Mouse (Mus musculus) cerebellum, adult 2 months (tissue): ENCODE measurements around the gene Etv2. TPM values are rescaled to one million over a fixed set of nuclear protein-coding genes. Genes with fewer than 3 reads are reported as not detected.

Experiments
- DNase-seq, 2 experiments: peaks; one replicate each; pipeline ENCODE4 v3.0.0; 2021
- H3K27ac ChIP-seq: fragments of 200-500 bp; 2 replicates; pipeline ENCODE4 v1.5.1; 2012; ENCODE audit warnings: low read length, control low read depth, inconsistent platforms; ENCODE audit not compliant: insufficient read depth
- H3K27me3 ChIP-seq: fragments of 200-500 bp; 2 replicates; pipeline ENCODE4 v1.6.1; 2012; ENCODE audit warnings: inconsistent platforms, mild to moderate bottlenecking, low read length, moderate library complexity; ENCODE audit not compliant: control insufficient read depth, insufficient read depth
- H3K4me1 ChIP-seq: fragments of 200-500 bp; 2 replicates; pipeline ENCODE4 v1.6.1; 2011; ENCODE audit warnings: low read length; ENCODE audit not compliant: control insufficient read depth, insufficient read depth
- H3K4me3 ChIP-seq: fragments of 200-500 bp; replicated peaks from 2 replicates; pipeline ENCODE3; 2011; ENCODE audit warnings: mild to moderate bottlenecking, low read depth, low read length, control low read depth; ENCODE audit not compliant: insufficient read depth
- CTCF ChIP-seq: fragments of 200-500 bp; IDR thresholded peaks from 2 replicates; pipeline ENCODE4 v1.5.1; 2011; ENCODE audit warnings: low read depth, mild to moderate bottlenecking, control low read depth, low read length, moderate library complexity, borderline replicate concordance; ENCODE audit not compliant: insufficient read depth
- POLR2A ChIP-seq: fragments of 200-500 bp; IDR thresholded peaks from 2 replicates; pipeline ENCODE4 v1.6.1; 2011; ENCODE audit warnings: low read length, control low read depth, borderline replicate concordance; ENCODE audit not compliant: insufficient read depth
- WGBS: fragments of 180-500 bp; shearing (Covaris S2); methylation state at CpG from one replicate; pipeline ENCODE4 v1.1.7; 2018; 5-methylcytosine and 5-hydroxymethylcytosine counted together
- polyA plus RNA-seq: library from polyadenylated mRNA; depleted of rRNA; stranded (reverse); fragments of >200 nt; gene quantifications from 2 replicates; pipeline ENCODE4 v1.2.3, GENCODE M21; 2012

Gene Etv2
- polyA plus RNA-seq, 1 experiment, result not detected

GRCm38 (mm10) chr7:30598786-30599185, 36.9 kb downstream of the Etv2 start, which contains the start of gene Zbtb32:
TSS of gene Zbtb32 (minus strand) at chr7:30598909.
- no peak for TF ChIP-seq CTCF
- TF ChIP-seq POLR2A, result no peak
- Histone ChIP-seq H3K27me3 (no peaks in the 10 kb centered on the region), H3K27ac (no peak within 1 kb of the TSS), H3K4me3 (peak within 1 kb of the TSS; percentile 15), H3K4me1 (peaks cover 6% of the 10 kb centered on the region)
- DNase-seq, result no peak
- 93% methylated on average over 12 of the region's 12 CpGs for WGBS

GRCm38 (mm10) chr7:30596811-30597210, 38.8 kb downstream of the Etv2 start:
- no peaks in the 10 kb centered on the region for H3K27me3 ChIP-seq
- 59% methylated on average over 5 of the region's 5 CpGs for WGBS
- no peak overlapping the region for H3K4me3 ChIP-seq
- H3K4me1 ChIP-seq, result peaks cover 6% of the 10 kb centered on the region
- no peak for DNase-seq
- TF ChIP-seq CTCF, result no peak
- no peak for TF ChIP-seq POLR2A
- no peak overlapping the region for H3K27ac ChIP-seq

GRCm38 (mm10) chr7:30596093-30596492, 39.6 kb downstream of the Etv2 start:
- Histone ChIP-seq H3K27me3 (no peaks in the 10 kb centered on the region), H3K4me1 (peaks cover 6% of the 10 kb centered on the region), H3K27ac (no peak overlapping the region), H3K4me3 (no peak overlapping the region)
- no peak for DNase-seq
- TF ChIP-seq CTCF (no peak), POLR2A (no peak)
- 84% methylated on average over 5 of the region's 5 CpGs for WGBS

DNA sequence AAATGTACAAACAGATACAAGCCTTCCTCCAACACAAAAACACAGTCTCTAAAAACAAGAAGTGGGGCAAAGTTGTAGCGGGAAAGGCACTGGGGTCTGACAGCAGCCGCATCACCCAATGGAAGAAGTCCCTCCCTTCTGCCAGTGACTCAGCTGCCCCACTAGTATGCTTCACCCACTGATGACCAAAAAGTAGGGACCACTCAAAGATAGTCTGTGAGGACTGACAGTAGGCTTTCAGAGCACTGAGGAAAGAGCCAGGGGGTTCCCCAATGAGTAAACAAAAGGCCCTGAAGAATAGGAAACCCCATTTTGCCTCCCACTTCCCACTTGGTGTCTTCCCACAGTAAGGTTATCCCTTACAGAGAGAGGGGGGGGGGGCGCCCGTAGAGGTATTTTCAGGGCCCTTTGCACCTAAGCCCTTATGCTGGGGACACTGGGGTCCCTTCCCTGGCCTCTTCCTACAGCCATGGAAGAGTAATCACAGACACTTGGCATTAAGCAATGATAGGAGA, 41.1 kb downstream of the Etv2 start:
- no peak for DNase-seq
- no peak for TF ChIP-seq CTCF
- TF ChIP-seq POLR2A, result no peak
- H3K4me3 ChIP-seq, result no peak overlapping the region
- H3K27me3 ChIP-seq, result no peaks in the 10 kb centered on the region
- 58% methylated on average over 4 of the region's 4 CpGs for WGBS
- H3K4me1 ChIP-seq, result no peaks in the 10 kb centered on the region
- H3K27ac ChIP-seq, result no peak overlapping the region

DNA sequence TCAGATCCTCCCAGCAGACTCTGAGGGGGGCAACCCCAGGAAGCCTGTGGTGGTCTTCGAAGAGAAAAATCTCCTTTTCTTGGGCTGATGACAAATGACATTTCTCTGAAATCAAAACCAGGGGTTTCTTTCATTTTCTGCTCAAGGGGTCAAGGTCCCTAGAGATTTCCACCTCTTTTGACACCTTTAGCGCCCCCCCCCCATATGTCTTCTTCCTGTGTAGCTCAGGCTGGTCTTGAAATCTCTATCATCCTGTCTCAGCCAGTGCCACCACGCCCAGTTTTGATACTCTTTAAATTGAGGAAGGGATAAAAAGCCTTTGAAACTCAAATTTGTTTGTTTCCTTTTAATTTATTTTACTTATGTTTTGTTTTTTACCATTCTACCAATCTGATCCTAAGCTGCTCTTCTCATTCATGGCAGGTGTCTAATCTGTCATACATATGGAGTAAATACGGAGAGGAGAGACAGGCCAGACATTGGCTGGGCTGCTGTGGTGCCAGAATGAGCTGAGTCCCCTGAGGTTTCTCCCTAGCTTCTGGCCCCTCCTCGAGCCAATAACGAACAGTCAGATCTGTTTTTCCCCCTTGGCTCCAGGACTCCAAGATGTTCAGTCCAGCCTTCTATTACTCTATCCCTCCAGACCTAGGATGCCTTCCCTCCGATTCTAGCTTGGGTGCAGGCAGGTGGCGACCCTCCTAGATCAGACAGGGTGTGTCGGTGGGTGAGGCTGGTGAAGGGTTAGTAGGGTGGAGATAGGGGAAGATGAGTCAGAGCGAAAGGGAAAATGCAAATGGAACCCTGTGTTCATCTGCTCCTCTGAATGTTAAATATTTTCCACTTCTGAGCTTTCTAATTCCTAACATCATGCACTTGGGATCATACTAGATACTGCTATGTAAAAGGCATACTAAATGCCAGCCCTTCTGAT, 41.8 kb downstream of the Etv2 start:
- no peak for TF ChIP-seq POLR2A
- no peak for TF ChIP-seq CTCF
- Histone ChIP-seq H3K4me3 (no peak overlapping the region), H3K27me3 (no peaks in the 10 kb centered on the region), H3K4me1 (no peaks in the 10 kb centered on the region), H3K27ac (no peak overlapping the region)
- no peak for DNase-seq
- WGBS, result 52% methylated on average over 10 of the region's 10 CpGs

DNA sequence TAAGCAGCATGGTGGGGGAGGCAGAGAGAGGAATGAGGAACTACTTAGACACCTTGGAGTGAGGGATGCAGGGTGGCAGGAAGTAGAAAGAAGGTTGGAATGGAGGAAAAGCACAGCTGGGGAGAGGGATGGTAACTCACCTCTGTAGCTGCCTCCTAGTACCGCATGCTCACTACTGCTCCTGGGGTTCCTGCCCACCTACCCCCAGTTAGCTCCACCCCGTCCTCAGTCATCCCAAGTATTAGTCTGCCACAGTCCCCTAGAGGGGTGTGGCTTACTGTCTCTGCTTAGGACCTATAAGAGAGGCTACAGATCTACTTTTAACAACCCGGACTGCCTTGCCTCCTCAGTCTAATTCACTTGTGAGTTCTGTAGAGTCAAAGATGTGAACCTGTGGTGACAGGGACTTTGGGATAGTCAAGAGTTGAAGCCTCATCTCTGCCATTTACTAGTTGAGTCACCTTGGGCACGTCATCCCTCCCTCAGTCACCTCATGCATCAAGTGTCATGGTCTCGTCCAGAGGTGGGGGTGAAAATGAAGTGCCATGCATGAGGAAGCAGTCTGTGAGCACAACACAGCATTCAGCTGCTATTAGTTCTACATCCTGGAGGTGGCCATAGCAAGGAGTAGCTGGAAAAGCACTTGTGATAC, 42.8 kb downstream of the Etv2 start:
- DNase-seq, result no peak
- TF ChIP-seq POLR2A (no peak), CTCF (no peak)
- Histone ChIP-seq H3K4me3 (no peak overlapping the region), H3K27me3 (no peaks in the 10 kb centered on the region), H3K4me1 (no peaks in the 10 kb centered on the region), H3K27ac (no peak overlapping the region)
- WGBS, result 73% methylated on average over 5 of the region's 5 CpGs

DNA sequence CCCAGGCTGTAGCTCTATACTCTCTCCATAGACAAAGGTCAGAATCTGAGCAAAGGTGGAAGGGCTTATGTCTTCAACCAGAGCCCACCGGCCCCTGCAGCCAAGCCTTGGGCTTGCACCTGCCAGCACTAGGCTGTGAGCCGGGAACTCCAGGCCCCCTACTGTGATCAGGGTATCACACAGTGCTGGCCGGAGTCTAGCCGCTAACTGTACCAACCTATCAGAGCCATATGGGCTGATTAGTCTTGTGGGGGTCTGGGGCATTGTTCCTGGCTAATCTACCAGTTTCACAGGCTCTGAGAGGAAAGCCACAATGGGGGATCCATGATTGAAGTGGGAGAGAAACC, 44.1 kb downstream of the Etv2 start:
- no peak for DNase-seq
- 13% methylated on average over 4 of the region's 4 CpGs for WGBS
- peaks cover 7% of the 10 kb centered on the region; the same call in 1 of the 2 replicates for H3K4me1 ChIP-seq
- TF ChIP-seq CTCF, result no peak
- no peak for TF ChIP-seq POLR2A
- H3K27me3 ChIP-seq, result no peaks in the 10 kb centered on the region
- H3K27ac ChIP-seq, result no peak overlapping the region
- no peak overlapping the region for H3K4me3 ChIP-seq

DNA sequence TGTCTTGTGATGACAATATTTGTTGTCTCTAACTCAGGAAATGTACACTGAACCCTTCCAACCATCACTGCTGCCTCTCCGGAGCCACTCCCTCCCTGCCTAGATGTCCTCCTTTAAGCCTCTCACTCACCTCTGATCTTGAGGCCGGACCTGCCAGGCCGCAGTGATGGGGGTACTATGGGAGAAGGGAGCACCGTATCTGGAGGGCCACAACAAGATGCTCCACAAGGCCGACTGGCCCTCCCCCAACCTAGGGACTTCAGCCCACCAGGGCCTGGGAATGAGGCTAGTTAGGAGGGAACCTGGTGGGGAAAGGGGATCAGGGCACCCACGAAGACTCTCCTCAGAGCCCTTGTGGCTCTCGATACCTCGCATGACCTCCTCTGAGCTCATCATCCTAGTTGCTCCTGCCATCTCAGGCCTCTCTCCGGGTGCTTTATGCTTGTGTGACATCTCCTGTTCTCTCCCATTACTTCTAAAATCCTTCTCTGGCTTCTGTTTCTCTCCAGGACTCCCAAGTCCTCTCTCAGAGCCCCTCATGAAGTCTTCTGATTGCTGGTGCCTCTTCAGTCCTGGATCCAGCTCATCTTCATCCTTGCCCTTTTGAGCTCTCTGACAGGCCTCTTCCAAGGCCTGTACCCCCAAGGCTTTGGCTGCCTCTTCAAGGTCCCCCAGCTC, 44.6 kb downstream of the Etv2 start:
- Histone ChIP-seq H3K4me1 (peaks cover 7% of the 10 kb centered on the region; the same call in 1 of the 2 replicates), H3K27ac (no peak overlapping the region), H3K4me3 (no peak overlapping the region), H3K27me3 (no peaks in the 10 kb centered on the region)
- no peak for DNase-seq
- WGBS, result 83% methylated on average over 9 of the region's 9 CpGs
- TF ChIP-seq CTCF, result no peak
- TF ChIP-seq POLR2A, result no peak
